ENCODE assay signal across 9 mouse cellular contexts in genomic region chr9:42039000-42039992, GRCm38 (mm10).
A peak's percentile ranks its signal among the peaks of the same experiment; 100 is the strongest.
DNase-seq lines count a peak whose midpoint lies in the region; ATAC-seq and TF ChIP-seq lines count a peak whose summit lies in the region.
"Had no signal": no experiment of that assay in that cellular context is flagged by ENCODE, and none has a peak within 500 bp of the region (broad histone marks: within the 10 kb centered on the region; RNA-seq: fewer than 3 reads in every experiment).

No protein-coding gene starts in this region.

- ATAC-seq in midbrain, embryonic 12.5 days (ENCODE audit: low FRiP score, low read depth), result no peak
- ATAC-seq in erythroid progenitor cell, adult 5-6 weeks (replicated peaks; ENCODE audit: low FRiP score, poor library complexity, severe bottlenecking), result no peak
- no peak for ATAC-seq in erythroblast, adult 5-6 weeks (replicated peaks; ENCODE audit: low FRiP score, poor library complexity, severe bottlenecking)

- H3K27me3 ChIP-seq in midbrain, embryonic 12.5 days, result peaks cover 6% of the 10 kb centered on the region; the same call in 1 of the 2 replicates
- H3K27me3 ChIP-seq in midbrain, embryonic 10.5 days (ENCODE audit: low read depth, poor library complexity, severe bottlenecking), result peaks cover 86% of the 10 kb centered on the region
- no peaks in the 10 kb centered on the region for H3K27me3 ChIP-seq in limb, embryonic 10.5 days (ENCODE audit: low read depth, poor library complexity, severe bottlenecking)
- H3K27me3 ChIP-seq in thymus, adult 2 months (ENCODE audit: control insufficient read depth, insufficient read depth, low read length), result no peaks in the 10 kb centered on the region

- TF ChIP-seq POLR2A in thymus, adult 2 months (IDR thresholded peaks at IDR 0.05; ENCODE audit: control insufficient read depth, extremely low read depth, insufficient read depth, low read length, poor library complexity), result no peak

- H3K9me3 ChIP-seq in midbrain, embryonic 12.5 days, result no peaks in the 10 kb centered on the region
- no peaks in the 10 kb centered on the region for H3K9me3 ChIP-seq in midbrain, embryonic 10.5 days (replicated peaks)
- H3K9me3 ChIP-seq in limb, embryonic 10.5 days (replicated peaks), result no peaks in the 10 kb centered on the region

- DNase-seq in midbrain, embryonic 10.5 days (ENCODE audit: low spot score), result no peak
- DNase-seq in cerebellum, postnatal 10 days, result peak; percentile 76 to 78
- DNase-seq in limb, embryonic 10.5 days (ENCODE audit: low spot score), result no peak
- peak; percentile 37 for DNase-seq in thymus, adult 2 months
- DNase-seq in right cerebral cortex, postnatal 14 days, result no peak
- DNase-seq: kidney, adult 8-10 months had no signal

- H3K4me3 ChIP-seq in midbrain, embryonic 12.5 days, result no peak overlapping the region
- H3K4me3 ChIP-seq in midbrain, embryonic 10.5 days, result no peak overlapping the region
- H3K4me3 ChIP-seq in limb, embryonic 10.5 days, result no peak overlapping the region
- H3K4me3 ChIP-seq in thymus, adult 2 months (ENCODE audit: control insufficient read depth, insufficient read depth, low read length), result no peak overlapping the region

- 70% methylated on average over 18 of the region's 18 CpGs for WGBS in midbrain, embryonic 12.5 days
- WGBS in midbrain, embryonic 10.5 days, result 76% methylated on average over 18 of the region's 18 CpGs
- 69% methylated on average over 18 of the region's 18 CpGs for WGBS in limb, embryonic 10.5 days
- WGBS in thymus, adult 2 months, result 69% methylated on average over 18 of the region's 18 CpGs

- 0 out of 2 replicates have a peak overlapping the region, but pooled peaks have one; percentile 11 for H3K27ac ChIP-seq in midbrain, embryonic 12.5 days (replicated peaks)
- no peak overlapping the region for H3K27ac ChIP-seq in midbrain, embryonic 10.5 days (replicated peaks)
- H3K27ac ChIP-seq in limb, embryonic 10.5 days, result peak overlapping the region; percentile 58; the same call in 1 of the 2 replicates
- no peak overlapping the region for H3K27ac ChIP-seq in thymus, adult 2 months (ENCODE audit: control insufficient read depth, insufficient read depth, low read length)

- peaks cover 5% of the 10 kb centered on the region; the same call in 1 of the 2 replicates for H3K4me1 ChIP-seq in midbrain, embryonic 12.5 days
- H3K4me1 ChIP-seq in midbrain, embryonic 10.5 days, result no peaks in the 10 kb centered on the region
- H3K4me1 ChIP-seq in limb, embryonic 10.5 days, result peaks cover 17% of the 10 kb centered on the region
- peaks cover 27% of the 10 kb centered on the region for H3K4me1 ChIP-seq in thymus, adult 2 months (replicated peaks; ENCODE audit: control insufficient read depth, insufficient read depth, low read length)

- no peak overlapping the region for H3K9ac ChIP-seq in midbrain, embryonic 12.5 days (replicated peaks)

- no peaks in the 10 kb centered on the region for H3K36me3 ChIP-seq in midbrain, embryonic 12.5 days
- H3K36me3 ChIP-seq in midbrain, embryonic 10.5 days, result no peaks in the 10 kb centered on the region
- H3K36me3 ChIP-seq in limb, embryonic 10.5 days, result no peaks in the 10 kb centered on the region
- H3K36me3 ChIP-seq in thymus, adult 2 months (ENCODE audit: control insufficient read depth, insufficient read depth, low read length), result no peaks in the 10 kb centered on the region

- no peak overlapping the region for H3K4me2 ChIP-seq in midbrain, embryonic 12.5 days (replicated peaks)

- no peak for TF ChIP-seq CTCF in thymus, adult 2 months (IDR thresholded peaks at IDR 0.05; ENCODE audit: borderline replicate concordance, control insufficient read depth, extremely low read depth, insufficient read depth, low read length, poor library complexity)

Comparison
In these comparisons a context has a peak if more than half of its experiments do, and no peak if none do; other contexts are left out.
1. H3K27ac ChIP-seq: peak in midbrain, embryonic 12.5 days (single experiment) and limb, embryonic 10.5 days (single experiment); none in midbrain, embryonic 10.5 days (single experiment) and thymus, adult 2 months (single experiment).
2. DNase-seq: peak in cerebellum, postnatal 10 days (2 of 2) and thymus, adult 2 months (single experiment); none in midbrain, embryonic 10.5 days (single experiment), limb, embryonic 10.5 days (single experiment) and right cerebral cortex, postnatal 14 days (single experiment).